Mouse (Mus musculus): Measurements from ENCODE around the gene Gm10320.

- TF ChIP-seq HCFC1 (IDR thresholded peaks at IDR 0.05; ENCODE audit: borderline replicate concordance, insufficient read depth, low read length) (no peak), ZC3H11A (IDR thresholded peaks at IDR 0.05; ENCODE audit: borderline replicate concordance, low read depth, low read length) (no peak), ZNF384 (IDR thresholded peaks at IDR 0.05; ENCODE audit: low read depth, low read length) (no peak)
Observed at GRCm38 (mm10) chr13:98531976-98532375, 40.2 kb upstream of the Gm10320 start.

Data from ES-E14 (cell line).